Mouse (Mus musculus): ENCODE measurements around the gene Peg3. TPM values are rescaled to one million over a fixed set of nuclear protein-coding genes. Genes with fewer than 3 reads are reported as not detected.

Gene Peg3
- total RNA-seq, 2 experiments from 2014 or later: not detected

DNA sequence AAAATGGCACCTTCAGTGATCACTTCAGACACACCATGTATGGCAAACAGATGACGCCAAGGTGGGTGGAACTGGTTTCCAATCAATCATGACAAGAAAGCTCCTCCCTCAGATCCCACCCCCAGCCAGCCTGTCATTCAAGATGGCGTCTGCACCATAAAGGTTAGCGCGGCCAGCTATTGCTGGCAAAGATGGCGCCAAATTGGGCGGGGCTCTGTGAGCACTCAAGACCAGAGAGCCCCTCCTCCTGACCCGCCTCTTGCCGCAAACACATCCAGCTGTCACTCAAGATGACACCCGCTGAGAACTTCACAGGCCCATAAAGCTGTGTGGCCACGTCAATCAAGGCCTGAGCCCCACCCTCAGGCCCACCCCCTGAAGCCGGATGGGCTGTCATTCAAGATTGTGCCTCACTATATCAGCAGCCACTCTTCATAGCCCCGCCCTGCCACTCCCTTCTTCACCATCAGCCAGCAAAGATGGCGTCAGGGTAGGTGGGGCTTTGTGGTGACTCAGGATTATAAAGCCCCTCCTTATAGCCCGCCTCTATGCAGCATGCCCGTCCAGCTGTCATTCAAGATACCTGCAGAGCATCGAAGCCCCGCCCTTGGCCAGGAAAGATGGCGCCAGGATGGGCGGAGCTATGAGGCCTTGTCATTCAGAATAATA, 1.8 kb downstream of the Peg3 start:
- ATAC-seq (replicated peaks; ENCODE audit: low FRiP score, low TSS enrichment, poor library complexity, severe bottlenecking): no peak

GRCm38 (mm10) chr7:6727351-6728121, 2.7 kb downstream of the Peg3 start:
- ATAC-seq (replicated peaks; ENCODE audit: low FRiP score, low TSS enrichment, poor library complexity, severe bottlenecking): no peak

DNA sequence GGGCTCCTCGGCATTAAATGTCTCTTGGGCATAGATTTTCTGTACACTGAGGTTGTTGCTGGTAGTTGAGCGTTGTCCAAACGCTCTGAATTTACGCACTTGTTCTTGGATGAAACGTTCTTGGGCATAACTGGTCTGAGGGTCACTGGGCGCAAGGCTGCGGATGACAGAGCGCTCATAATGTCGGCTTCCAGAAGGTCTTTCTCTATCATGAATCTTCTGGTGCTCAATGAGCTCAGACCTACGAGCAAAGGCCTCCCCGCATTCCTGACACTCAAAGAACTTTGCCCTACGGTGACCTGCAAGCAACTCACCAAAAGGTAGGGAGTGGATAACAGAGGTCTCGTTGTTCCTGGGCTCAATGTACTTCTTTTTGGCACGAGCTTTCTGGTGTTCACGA, 20.8 kb downstream of the Peg3 start:
- no peak for ATAC-seq (replicated peaks; ENCODE audit: low FRiP score, low TSS enrichment, poor library complexity, severe bottlenecking)

- no peak for ATAC-seq (replicated peaks; ENCODE audit: low FRiP score, low TSS enrichment, poor library complexity, severe bottlenecking)
Observed at GRCm38 (mm10) chr7:6708451-6709180, 21.6 kb downstream of the Peg3 start.

DNA sequence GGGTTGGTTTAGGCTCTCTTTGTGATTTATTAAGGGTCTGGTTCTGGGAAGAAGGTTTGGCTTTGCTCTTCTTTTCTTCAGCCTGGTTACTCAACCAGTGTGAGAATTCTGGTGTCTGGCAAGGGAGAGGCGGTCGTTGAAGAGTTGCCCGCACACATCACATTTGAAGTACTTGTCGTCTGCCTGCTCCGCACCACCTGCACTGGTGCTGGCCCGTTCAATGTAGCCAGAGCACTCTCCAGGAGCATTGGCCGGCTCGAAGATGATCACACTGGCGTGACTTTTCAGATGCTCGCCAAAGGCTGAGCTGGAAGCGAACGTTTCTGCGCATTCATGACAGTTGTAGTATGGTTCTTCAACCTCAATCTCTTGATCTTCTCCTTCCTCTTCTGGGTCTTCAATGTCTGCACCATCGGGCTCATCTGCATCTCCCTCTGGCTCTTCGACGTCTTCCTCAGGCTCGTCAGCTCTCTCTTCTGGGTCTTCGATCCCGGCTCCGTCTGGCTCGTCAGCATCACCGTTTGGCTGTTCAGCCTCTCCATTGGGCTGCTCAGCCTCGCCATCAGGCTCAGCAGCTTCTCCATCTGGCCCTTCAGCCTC, 22.7 kb downstream of the Peg3 start:
- ATAC-seq (replicated peaks; ENCODE audit: low FRiP score, low TSS enrichment, poor library complexity, severe bottlenecking): no peak

- no peak for ATAC-seq (replicated peaks; ENCODE audit: low FRiP score, low TSS enrichment, poor library complexity, severe bottlenecking)
Observed at GRCm38 (mm10) chr7:6699230-6699629, 31.0 kb downstream of the Peg3 start.

DNA sequence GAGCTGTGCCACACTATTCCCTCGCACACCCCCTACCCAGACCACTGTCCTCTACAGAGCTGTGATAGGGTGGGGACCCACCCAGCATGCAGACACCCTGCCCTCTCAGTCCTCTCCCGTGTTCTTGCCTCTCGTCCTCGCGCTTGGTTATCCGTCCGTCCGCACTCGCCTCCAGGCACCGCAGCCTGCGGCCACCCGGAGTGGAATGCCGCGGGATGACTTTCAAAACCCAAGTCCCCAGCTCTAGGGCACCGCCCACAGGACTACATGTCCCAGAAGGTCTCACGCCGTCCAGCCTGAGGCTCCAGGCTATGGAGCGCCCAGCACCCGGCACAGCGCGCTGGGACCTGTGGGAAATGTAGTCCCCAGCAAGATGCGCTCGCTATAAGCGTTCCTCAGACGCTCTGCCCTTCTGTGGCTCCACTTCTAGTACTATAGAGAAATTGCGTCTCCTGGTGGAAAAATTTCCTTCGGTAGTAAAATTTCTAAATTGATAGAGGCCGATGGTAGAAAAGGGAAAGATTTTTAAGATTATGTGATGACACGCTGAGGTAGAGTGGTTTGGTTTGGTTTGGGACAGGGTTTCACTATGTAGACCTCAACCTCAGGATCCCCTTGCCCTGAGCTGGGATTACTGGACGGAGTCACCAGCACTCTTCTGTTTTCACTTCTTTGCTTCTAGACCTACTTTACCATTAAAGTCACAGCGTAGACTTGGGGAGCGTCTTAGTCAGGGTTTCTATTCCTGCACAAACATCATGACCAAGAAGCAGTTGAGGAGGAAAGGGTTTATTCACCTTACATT, 33.8 kb downstream of the Peg3 start, which contains the start of gene Zim1:
Gene Zim1 (minus strand): TSS at position 210 of the 805 bp plus-strand sequence.
- ATAC-seq (replicated peaks; ENCODE audit: low FRiP score, low TSS enrichment, poor library complexity, severe bottlenecking): no peak

DNA sequence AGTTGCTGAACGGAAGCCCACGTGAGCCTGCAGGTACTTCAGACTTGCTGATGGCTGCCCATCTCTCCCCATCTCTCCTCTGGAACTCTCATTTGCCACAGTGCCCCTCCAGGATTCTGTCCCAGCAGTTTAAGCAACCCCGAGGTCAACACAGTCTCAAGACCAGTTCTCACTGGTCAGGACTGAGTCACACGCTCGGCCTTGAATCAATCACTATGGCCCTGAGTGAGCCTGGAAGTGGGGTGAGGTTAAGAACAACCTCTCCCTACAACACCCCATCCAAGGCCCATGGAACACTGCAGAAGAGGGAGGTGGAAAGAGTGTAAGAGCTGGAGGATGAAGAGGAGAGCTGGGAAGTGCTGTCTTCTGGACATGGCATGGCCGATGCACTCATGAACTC, 44.7 kb downstream of the Peg3 start:
- no peak for ATAC-seq (replicated peaks; ENCODE audit: low FRiP score, low TSS enrichment, poor library complexity, severe bottlenecking)

DNA sequence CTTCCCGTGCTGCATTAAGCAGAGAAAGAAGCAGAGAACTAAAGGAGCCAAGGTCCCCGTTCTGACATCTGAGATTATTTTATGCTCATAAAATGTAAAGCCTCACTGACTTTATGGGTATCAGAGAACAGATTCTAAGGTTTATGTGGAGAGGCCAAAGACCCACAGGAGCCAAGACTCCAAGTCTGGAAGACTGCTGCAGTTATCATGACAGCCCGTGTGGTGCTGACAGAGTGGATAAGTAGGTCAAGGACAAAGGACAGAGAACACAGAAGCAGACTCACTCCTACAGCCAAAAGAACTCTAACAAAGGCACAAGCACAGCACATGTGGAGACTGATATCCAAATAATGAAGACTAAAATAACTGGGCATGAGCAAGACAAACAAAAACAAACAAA, 63.5 kb downstream of the Peg3 start:
- ATAC-seq (replicated peaks; ENCODE audit: low FRiP score, low TSS enrichment, poor library complexity, severe bottlenecking): no peak

- no peak for ATAC-seq (replicated peaks; ENCODE audit: low FRiP score, low TSS enrichment, poor library complexity, severe bottlenecking)
Observed at GRCm38 (mm10) chr7:6663430-6663829, 66.8 kb downstream of the Peg3 start.

DNA sequence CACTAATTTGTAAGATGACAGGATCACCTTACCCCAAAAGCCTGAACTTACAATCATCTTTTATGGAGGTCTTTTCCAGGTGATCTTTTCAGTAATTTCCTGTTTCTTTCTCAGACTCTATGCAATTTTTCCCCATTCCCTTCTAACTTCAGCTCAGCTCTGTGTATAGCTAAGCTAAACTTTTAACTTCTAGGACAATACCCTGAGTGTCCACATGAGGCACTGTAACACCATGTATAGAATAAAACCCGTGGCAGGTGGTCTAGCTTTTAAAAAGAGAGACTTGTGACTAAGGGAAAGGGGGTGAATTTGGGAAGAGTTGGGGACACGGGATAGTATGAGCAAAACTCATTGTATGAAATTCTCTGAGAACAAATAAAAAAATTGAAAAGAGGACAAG, 70.6 kb downstream of the Peg3 start:
- no peak for ATAC-seq (replicated peaks; ENCODE audit: low FRiP score, low TSS enrichment, poor library complexity, severe bottlenecking)

- ATAC-seq (replicated peaks; ENCODE audit: low FRiP score, low TSS enrichment, poor library complexity, severe bottlenecking): no peak
Observed at GRCm38 (mm10) chr7:6658606-6659005, 71.6 kb downstream of the Peg3 start.

Other genes starting within 250 kb of the Peg3 start
- gene Olfr5, start 243.5 kb downstream of the Peg3 start, total RNA-seq (2014; fragmentation: Nextera tagmentation): not detected in 2 replicates
- not detected in 2 replicates for gene Olfr5, start 243.5 kb downstream of the Peg3 start, total RNA-seq (2017)
- not detected in 2 replicates for gene Olfr1347, start 230.7 kb downstream of the Peg3 start, total RNA-seq (2014; fragmentation: Nextera tagmentation)
- not detected in 2 replicates for gene Olfr1347, start 230.7 kb downstream of the Peg3 start, total RNA-seq (2017)
- not detected in 2 replicates for gene Olfr1348, start 221.7 kb downstream of the Peg3 start, total RNA-seq (2014; fragmentation: Nextera tagmentation)
- not detected in 2 replicates for gene Olfr1348, start 221.7 kb downstream of the Peg3 start, total RNA-seq (2017)
- not detected in 2 replicates for gene Olfr1349, start 207.5 kb downstream of the Peg3 start, total RNA-seq (2014; fragmentation: Nextera tagmentation)
- gene Olfr1349, start 207.5 kb downstream of the Peg3 start, total RNA-seq (2017): not detected in 2 replicates
- gene Olfr1350, start 165.6 kb downstream of the Peg3 start, total RNA-seq (2014; fragmentation: Nextera tagmentation): not detected in 2 replicates
- not detected in 2 replicates for gene Olfr1350, start 165.6 kb downstream of the Peg3 start, total RNA-seq (2017)
- not detected in 2 replicates for gene Zim1, start 34.0 kb downstream of the Peg3 start, total RNA-seq (2014; fragmentation: Nextera tagmentation)
- not detected in 2 replicates for gene Zim1, start 34.0 kb downstream of the Peg3 start, total RNA-seq (2017)
- not detected in 2 replicates for gene Usp29, start 147 bp upstream of the Peg3 start, total RNA-seq (2014; fragmentation: Nextera tagmentation)
- gene Usp29, start 147 bp upstream of the Peg3 start, total RNA-seq (2017): not detected in 2 replicates

All from megakaryocyte-erythroid progenitor cell, adult 5-6 weeks (primary cell).